Mouse (Mus musculus): Measurements from ENCODE around the gene Tmem123. TPM values are rescaled to one million over a fixed set of nuclear protein-coding genes. Genes with fewer than 3 reads are reported as not detected.

The Tmem123 gene
- polyA plus RNA-seq, 1 experiment from 2014 or later, result 43.9 TPM

Small RNAs within 50 kb of the gene (microRNA-seq; reads per million reads assigned to microRNA genes)
- 4.9 reads per million, percentile 26 among the genes with 10 or more reads in this experiment for gene Mir5618

Other genes with a start within 250 kb of the Tmem123 start
- gene Mmp8, start 205.6 kb upstream of the Tmem123 start, polyA plus RNA-seq (2014; fragmentation: Nextera tagmentation; extraction: Ambion mirVana), result not detected in 2 replicates
- gene Mmp27, start 192.6 kb upstream of the Tmem123 start, polyA plus RNA-seq (2014; fragmentation: Nextera tagmentation; extraction: Ambion mirVana), result not detected in 2 replicates
- not detected in 2 replicates for gene Mmp20, start 135.8 kb upstream of the Tmem123 start, polyA plus RNA-seq (2014; fragmentation: Nextera tagmentation; extraction: Ambion mirVana)
- gene Mmp7, start 72.0 kb upstream of the Tmem123 start, polyA plus RNA-seq (2014; fragmentation: Nextera tagmentation; extraction: Ambion mirVana), result not detected in 2 replicates
- 52.8 and 58.5 TPM in 2 replicates for gene Birc2, start 73.0 kb downstream of the Tmem123 start, polyA plus RNA-seq (2014; fragmentation: Nextera tagmentation; extraction: Ambion mirVana)
- 1.3 and 1.9 TPM in 2 replicates for gene Birc3, start 109.1 kb downstream of the Tmem123 start, polyA plus RNA-seq (2014; fragmentation: Nextera tagmentation; extraction: Ambion mirVana)
- gene Yap1, start 240.6 kb downstream of the Tmem123 start, polyA plus RNA-seq (2014; fragmentation: Nextera tagmentation; extraction: Ambion mirVana), result 7.6 and 8.7 TPM in 2 replicates

Measured in forebrain, embryonic 14.5 days (tissue).